Mouse (Mus musculus): ENCODE data around the gene Parp6. TPM values are rescaled to one million over a fixed set of nuclear protein-coding genes. Genes with fewer than 3 reads are reported as not detected.

Parp6 gene
- polyA plus RNA-seq, 3 experiments from 2014 or later: 17.2 to 62.5 (median 46.8) TPM

DNA sequence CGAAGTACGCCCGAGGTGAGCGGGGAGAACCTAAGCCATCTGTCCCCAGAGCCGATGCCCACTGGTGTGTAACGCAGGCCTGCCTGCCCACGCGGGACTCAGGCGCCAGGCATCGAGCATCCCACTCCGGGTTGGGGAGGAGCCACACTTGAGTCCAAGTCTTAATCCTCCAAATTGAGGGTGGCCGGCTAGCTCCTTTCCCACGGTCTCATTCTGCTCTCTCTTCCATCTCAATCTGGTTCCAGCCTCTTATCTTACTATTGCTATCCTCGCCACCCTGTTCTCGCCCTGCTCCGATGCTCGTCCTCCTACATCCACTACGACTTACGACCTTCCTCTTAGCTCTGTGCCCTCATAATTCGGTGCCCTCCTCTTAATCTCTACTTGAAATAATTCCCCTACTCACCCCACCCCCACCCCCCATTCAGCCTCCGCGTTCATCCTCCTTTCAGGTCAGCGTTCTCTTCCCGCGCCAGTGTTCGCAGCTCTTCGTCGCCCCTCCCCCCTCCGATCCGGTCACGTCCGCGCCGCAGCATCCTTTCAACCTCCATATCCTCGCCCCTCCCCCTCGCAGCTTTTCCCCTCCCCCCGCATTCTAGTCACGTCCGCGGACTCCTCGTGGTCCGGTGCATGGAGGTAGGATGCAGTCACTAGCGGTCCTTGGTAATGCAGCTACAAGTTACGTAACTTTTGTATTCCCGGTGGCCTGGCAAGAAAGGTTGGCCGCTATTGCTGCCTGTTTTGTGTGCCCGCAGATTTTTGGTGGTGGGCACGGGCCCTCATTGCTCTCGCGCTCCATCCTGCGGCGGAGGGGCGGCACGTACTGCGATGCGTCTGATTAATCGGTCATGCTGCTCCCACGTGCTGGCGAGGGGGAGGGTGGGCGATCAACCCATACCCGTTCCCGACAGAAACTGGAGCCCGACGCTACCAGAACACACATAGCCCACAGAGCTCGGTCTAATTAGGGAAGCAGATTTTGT, 39.8 kb downstream of the Parp6 start:
- peak; percentile 4 for ATAC-seq

DNA sequence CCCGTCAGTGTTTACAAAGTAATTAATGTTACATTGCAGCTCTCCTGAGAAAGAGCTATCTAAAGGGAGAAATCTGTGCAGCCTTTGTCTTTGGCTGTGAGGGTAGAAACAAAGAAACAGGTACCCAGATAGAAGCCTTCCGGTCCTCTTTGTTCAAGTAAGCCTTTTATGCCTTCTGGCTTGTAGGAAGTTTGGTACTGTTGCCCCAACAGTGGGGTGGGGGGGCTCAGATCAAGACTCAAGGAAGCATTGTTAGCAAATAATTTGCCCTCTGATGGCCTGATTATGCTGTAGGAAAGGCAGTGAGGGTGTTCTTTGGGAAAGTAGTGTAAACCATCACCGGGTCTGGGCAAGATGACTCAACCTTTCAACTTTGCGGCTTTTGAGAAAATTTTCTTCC, 41.1 kb downstream of the Parp6 start:
- ATAC-seq: no peak

DNA sequence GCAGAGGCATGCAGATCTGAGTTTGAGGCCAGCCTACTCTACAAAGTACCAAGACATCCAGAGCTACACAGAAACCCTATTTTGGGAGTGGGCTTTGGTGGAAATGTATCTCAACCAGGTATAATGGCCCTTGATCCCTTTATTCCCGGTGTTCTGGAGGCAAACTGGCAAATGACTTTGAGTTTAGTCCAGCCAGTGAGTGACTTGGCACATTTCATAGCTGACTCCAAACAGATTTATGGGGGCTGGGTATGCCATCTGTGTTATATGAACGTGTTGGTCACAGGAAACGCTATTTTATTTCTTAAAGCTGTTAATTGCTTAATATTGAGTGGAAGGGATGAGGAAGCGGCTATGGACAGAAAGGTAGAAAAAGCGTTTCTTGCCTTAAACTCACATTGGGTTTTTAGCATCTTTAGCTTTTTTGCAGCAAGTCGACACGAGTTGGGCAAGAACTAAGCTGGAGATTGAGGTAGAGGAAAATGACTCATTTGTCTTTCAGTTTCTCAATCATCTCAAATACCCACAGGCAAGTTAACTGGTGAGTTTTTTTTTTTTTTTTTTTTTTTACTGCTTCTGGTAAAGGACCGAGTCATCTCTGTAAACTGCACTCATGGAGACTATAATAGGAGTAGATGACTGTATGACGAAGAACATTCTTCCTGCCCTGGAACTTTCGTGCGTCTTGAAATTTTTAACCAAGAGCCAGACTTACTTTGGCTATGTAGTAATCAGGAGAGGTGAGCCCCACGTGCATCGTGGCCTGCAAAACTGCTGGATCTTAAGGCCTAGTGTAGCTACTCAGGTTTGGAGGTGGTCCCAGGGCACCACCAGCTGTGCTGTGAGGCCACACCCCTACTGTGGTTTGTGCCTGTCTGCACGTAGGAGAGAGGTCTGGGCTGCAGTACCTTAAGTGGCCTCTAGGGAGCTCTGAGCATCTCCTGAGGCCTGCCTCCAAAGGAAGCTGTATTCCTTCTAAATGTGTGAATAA, 42.2 kb downstream of the Parp6 start:
- ATAC-seq: peak; percentile 58

DNA sequence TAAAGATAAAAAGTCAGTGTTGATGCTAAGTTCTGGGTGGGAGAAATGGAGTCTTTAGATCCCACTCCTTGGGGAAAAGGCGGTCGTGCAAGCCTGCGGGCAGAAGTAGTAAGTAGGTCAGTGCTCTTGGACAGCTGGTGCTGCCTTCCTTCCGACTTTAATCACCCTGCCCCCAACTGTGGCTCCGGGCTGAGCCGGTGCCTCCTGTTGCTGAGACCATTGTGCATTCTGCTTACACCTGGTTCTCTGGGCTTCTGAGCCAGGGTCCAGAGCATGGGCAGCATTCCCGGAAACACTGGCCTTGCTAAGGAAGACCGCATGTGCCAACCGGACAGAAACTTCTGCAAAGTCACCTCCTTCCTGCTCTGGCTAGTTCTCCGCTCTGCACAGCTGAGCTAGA, 43.3 kb downstream of the Parp6 start:
- ATAC-seq: no peak

DNA sequence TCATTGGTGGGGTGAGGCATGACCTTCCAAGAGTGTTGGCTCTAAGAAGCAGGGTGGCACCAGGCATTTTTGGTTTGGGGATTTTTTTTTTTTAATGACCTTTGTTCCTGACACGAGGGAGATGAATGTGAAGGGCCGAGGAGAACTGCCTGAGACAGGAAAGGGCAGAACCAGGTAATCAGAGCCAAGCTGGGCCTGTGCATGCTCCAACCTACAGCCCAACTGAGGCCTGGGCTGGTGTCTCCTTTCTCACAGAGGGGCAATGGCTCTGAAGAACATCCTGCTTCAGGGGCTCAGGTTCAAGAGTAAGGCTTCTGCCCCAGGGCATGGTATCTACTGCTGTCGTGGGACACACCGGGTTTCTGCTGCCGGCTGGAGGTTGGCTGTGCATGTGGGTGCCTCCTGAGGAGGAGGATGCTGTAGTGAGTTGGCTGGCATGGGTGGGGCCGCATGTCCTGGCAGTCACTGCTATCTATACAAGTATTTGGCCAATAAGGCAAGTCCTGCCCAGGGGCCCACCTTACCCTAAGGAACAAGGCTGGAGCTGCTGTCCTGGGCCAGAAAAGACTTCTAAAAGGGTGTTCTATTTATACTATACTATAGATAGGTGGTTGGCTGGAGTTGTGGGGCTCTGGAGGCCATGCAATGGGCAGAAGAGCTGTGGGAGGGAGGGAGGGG, 44.4 kb downstream of the Parp6 start:
- no peak for ATAC-seq

DNA sequence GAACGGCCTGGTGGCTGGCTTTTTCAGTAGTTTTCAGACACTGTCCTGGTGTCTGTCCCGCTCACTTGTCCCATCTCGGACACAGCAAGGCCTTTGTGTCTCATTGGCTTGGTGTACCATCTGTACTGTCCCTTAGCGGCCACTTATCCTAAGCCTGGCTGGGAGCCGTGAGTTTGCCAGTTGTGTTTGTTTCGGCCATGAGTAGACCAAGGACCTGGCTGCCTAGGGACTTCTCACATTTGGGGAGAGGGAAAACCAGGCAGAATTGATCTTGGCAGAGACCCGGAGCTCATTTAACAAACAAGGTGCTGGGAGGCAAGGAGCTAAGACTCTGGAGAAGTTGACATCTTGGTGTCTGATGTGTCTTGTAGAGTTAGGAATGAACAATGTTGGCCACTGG, 46.1 kb downstream of the Parp6 start:
- ATAC-seq: no peak

DNA sequence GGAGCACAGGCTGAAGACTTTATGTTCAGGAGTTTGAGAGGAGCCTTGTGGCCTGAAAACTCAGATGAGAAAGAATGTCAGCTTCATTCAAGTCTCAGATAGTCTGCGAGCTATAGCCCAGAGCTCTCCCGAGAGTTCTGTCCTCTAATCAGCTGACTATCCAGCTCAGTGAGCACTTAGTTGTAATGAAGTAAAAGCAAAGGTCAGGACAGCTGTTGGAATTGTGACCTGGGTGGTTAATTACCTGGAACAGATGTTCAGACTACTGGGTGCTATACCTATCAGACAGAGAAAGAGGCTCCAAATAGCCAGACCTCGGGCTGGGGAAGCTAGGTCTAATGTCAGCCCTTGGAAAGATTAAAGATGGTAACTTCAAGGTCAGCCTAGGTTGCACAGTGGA, 46.9 kb downstream of the Parp6 start:
- ATAC-seq: no peak

DNA sequence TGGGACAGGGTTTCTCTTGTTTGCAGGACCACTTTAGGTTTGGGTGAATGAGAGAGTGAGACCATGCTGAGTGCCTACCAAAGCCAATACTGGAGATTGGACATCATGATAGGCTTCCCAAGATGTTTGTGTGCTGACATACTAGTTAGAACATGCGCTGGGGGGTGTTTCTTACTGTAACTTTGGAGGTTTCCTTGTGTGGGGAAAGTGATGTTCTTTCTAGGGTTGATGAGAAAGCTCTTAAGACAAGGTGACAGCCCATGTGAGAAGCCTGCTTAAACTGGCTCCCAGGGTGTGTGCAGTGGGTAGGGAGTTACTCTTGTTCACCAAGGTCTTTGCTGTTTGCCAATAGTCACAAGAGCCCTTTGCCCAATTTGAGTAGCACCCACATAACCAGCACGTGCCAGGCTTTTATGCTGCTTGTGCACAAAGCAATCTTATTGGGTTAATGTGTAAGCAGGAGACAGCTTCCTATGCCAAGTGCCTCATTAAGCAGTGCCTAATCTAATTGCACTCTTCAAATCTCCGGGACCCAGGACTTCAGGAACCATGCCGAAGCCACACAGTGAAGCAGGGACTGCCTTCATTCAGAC, 47.7 kb downstream of the Parp6 start:
- no peak for ATAC-seq

DNA sequence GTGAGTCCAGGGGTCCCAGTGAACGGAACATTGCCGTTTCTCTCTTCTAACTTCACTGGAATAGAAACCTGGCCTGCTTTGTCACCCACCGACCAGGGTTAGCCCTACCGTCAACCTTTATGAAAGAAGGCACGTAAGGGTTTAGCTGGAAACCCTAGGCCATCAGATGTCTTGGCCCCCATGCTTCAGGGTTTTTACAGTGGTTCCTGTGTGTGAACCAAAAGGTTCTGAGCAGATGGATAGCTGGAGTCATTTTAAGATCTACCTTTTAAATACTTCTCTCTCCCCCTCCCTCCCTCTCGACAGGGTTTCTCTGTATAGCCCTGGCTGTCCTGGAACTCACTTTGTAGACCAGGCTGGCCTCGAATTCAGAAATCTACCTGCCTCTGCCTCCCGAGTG, 48.9 kb downstream of the Parp6 start:
- no peak for ATAC-seq

DNA sequence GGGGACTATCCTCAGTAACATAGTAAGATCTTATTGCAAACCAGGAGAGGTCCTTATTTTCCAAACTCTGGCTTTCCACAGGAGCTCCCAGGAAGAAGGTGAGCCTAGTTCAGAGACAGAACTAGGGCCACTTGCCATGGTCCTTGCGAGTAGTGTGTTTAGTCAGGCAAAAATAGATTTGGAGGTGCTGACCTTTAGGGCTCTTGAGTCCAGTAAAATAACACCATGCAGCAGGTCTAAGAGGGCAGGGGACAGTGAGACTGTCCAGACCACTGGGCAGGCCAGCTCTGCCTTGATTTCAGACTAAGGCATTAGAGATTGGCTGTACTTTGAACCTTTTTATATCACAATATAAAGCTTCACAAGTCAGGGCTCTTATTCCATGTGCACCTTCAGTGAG, 49.7 kb downstream of the Parp6 start:
- no peak for ATAC-seq

DNA sequence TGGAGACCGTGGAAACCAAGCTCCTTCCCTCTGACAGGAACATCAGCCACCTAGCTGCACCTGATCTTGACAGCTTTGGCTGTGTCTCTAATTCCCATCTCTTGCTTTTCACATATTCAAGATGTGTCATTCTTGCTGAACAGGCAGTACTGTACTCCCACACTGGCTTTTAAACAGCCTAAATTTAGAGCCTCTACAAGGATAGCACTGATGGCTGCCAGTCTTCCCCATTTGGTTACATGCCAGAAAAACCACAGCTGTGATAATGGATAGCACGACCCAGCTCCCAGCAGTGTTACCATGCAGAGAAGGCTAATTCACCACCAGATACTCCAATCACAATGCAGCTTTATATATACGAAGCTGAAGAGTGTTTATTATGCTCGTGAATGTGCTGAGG, 50.2 kb downstream of the Parp6 start:
- no peak for ATAC-seq

DNA sequence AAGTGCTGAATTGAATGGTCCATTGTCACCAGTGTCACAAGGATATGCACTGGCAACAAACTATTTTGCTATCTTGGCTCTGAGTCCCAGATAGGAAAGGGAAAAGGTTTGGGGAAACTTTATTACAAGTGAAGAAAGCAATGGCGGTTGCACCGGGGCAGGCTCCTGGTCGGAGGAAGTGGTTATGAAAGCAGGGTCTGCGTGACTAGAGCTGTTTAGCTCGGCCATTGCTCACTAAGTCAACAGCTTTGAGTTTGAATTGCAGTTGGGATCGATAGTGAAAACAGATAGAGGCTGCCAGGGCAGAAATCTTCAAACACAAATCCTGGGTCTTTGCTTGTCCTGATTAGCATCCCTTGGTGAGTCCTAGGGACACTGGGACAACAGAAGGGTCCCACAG, 50.8 kb downstream of the Parp6 start:
- ATAC-seq: no peak

DNA sequence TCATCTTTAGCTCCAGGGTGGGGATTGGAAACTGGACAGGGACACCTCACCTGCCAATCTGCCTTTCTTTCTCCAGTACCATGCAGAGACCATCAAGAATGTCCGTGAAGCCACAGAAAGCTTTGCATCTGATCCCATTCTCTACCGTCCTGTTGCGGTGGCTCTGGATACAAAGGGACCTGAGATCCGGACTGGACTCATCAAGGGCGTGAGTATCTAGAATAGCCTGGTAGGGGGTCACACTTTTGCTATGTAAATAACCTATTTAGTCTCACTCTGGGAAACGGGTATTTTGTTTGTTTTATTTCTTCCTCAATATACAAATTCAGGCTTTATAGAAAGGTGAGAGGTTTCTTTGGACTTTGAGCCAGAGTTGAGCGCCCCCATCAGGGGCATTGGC, 51.4 kb downstream of the Parp6 start:
- ATAC-seq: no peak

DNA sequence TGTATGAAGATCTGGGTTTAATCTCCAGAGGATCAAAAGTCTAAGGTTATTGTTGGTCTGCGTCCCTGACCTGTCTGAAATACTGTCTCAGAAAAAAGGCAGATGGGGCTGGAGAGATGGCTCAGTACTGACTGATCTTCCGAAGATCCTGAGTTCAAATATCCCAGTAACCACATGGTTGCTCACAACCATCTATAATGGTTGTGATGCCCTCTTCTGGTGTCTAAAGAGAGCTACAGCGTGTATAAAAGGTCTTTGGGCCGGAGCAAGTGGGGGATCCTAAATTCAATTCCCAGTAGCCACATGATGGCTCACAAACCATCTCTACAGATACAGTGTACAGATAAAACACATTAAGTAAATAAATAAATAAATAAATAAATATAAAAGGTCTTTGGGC, 52.1 kb downstream of the Parp6 start:
- ATAC-seq: no peak

DNA sequence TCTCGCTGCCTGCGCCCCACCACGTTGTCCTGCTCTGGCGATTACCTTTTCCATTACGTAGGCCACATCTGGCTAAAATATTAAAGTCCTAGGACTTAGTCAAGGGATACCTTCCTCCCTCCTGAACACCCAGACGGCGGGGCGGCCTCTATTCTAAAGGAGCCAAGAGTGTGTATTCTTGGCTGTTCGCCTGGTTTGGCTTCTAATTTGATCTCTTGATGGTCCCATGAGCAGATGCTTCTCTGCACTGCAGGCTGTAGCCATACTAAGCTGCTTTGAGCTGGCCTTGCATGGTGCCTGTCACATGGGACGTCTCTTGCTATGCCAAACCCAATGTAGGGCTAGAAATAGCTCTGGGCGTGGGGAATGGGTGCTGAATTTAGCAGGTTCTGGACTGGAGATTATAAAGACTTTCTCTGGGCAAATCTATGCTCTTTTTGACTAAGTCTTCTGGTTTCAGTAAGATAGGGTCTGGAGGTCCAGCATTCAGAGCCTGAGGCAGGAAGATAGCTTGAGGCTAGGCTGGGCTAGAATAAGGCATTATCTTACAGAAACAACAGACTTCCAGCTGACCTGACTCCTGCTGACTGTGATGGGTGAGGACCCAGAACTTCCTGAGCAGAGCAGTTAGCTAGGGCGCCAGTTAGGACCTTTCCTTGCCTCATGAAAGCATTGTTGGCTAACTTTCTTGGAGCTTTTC, 55.3 kb downstream of the Parp6 start:
- no peak for ATAC-seq

DNA sequence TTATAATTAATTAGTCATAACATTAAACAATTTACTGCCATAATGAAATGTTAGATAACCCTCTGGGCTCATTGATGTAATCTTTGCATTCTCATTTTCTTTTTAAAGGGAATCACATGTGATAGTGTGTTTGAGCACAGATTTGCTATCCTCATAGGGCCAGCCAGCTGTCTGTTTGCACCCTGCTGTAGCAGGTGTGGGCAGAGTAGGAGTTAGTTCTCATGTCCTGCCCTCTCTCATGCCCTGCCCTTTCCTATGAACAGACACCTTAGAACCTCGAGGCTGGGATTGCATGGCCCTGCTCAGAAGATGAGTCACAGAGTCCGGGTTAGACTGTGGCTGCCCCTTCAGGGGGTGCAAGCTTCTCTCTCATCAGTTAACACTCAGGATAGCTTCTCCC, 56.3 kb downstream of the Parp6 start:
- no peak for ATAC-seq

DNA sequence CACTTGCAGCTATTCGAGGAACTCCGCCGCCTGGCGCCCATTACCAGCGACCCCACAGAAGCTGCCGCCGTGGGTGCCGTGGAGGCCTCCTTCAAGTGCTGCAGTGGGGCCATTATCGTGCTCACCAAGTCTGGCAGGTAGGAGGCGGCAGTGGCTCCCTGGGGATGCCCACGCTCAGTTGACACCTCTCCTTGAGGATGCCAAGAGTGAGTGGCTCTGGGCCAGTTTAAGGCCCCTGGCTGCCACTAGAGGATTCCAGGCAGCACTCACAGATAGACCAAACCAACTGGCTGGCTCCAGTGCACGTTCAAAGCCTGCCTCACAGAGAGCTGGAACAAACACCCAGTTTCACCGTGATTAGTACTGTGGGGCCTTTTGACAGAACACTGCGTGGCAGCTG, 58.5 kb downstream of the Parp6 start:
- ATAC-seq: no peak

DNA sequence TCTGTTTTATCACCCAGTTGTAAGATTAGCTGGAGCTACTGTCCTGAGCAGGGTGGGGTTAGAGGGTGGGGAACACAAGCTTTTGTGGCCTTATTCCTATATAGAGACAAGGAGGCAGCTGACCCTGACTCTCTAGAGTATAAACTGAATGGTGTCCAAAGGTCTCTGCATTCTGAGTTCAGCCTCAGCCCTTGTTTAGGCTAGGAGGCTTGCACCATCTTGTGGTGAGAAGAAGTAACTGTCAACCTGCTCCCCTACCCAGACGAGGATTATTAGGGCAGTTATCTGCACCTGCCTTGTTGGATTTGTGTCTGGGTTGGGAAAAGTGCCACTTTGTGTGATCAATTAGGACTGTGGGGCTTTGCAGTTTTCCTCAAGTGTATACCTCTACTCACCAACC, 61.2 kb downstream of the Parp6 start:
- ATAC-seq: peak; percentile 77

DNA sequence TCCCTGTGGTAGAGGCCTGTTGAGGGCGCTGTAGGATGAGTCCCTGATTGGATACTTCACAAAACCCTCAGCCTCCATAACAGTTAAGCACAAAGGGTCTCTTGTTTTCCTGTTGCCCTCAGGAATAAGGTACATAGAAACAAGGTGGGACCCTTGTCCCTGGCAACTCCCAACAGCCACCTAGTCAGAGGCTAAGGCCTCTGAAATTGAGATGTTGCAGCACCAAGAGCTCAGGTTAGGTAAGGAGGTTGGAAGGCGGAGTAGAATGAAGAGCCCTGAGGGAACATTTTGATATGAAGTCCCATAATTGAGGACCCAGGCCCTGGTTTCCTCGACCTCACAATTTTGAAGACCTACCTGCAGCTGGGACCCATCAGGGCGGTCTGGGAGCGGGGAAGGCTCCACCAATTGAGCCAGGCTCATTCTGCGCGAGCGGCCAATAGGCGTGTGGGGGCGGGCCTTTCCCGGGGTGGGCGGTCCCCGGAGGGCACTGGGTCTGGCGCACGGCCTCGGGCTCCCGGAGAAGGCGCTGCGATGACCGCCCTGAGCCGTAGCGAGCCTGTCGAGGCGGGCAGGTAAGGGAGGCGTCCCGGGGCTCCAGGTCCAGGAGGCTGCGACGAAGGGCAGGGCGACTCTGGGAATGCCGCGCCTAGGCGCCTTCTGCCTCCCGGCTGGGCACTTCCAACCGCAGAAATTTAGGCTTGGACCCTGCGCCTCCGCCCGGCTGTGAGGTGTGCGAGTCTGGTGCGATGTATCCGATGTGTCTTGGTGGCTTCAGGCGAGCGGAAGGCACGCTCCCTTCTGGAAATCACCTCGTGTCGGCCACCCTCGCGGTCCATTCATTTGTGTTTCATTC, 62.8 kb downstream of the Parp6 start, which contains the start of gene Gramd2:
Gene Gramd2, plus strand, starts transcription at position 467 of the 856 bp plus-strand sequence.
- peak; percentile 32 for ATAC-seq

DNA sequence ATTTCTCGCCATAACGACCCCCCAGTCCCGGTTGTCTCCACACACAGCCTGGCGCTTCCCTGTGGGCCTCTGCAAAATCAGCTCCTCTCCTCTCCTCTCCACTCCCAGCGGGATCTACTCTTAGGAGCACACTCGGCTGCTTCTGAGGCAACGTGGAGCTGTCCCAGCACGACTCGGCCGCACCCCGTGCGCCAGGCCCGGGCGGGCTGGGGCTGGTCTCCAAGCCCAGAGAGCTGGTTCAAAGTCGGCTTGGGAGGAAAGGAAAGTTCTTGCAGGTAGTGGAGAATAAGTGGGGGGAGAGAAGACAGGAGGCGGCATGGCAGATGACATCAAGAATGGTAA, 63.4 kb downstream of the Parp6 start:
- ATAC-seq: no peak

DNA sequence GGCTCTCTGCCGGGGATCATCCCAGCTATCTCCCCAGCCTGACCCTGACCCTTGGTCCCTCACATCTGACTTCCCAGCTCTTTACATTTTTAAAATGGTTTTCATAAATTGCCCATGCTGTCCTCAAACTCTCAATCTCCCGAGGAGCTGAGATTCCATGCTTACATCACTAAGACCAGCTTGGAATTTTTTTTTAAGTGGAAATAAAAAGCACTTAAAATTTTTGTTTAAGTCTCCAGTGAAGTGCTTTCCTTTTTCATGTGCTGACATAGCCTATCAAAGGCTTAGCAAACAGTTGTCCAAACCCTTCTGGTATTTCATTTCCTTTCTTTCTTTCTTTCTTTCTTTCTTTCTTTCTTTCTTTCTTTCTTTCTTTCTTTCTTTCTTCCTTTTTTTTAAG, 66.9 kb downstream of the Parp6 start:
- ATAC-seq: no peak

All from inflammation-experienced regulatory T-cells, adult 6 months (primary cell).